Mouse (Mus musculus): ENCODE results near the gene Foxn3. TPM values are rescaled to one million over a fixed set of nuclear protein-coding genes. Genes with fewer than 3 reads are reported as not detected.

Foxn3 gene
- total RNA-seq, 2 experiments from 2014 or later = 26.7 to 164 TPM

- ATAC-seq (replicated peaks; ENCODE audit: poor library complexity, severe bottlenecking) = no peak
Measured at GRCm38 (mm10) chr12:99244264-99244663, 319.1 kb downstream of the Foxn3 start.

GRCm38 (mm10) chr12:99243316-99243715 lies 320.1 kb downstream of the Foxn3 start:
- no peak for ATAC-seq (replicated peaks; ENCODE audit: poor library complexity, severe bottlenecking)

GRCm38 (mm10) chr12:99240185-99240726 lies 323.1 kb downstream of the Foxn3 start:
- ATAC-seq (replicated peaks; ENCODE audit: poor library complexity, severe bottlenecking) = peak; percentile 31; the same call in 1 of the 2 replicates

GRCm38 (mm10) chr12:99239735-99240134 lies 323.6 kb downstream of the Foxn3 start:
- peak; percentile 61 for ATAC-seq (replicated peaks; ENCODE audit: poor library complexity, severe bottlenecking)

GRCm38 (mm10) chr12:99237497-99237896 lies 325.9 kb downstream of the Foxn3 start:
- no peak for ATAC-seq (replicated peaks; ENCODE audit: poor library complexity, severe bottlenecking)

- ATAC-seq (replicated peaks; ENCODE audit: poor library complexity, severe bottlenecking) = peak; percentile 63
Measured at GRCm38 (mm10) chr12:99234346-99234745, 329.0 kb downstream of the Foxn3 start.

GRCm38 (mm10) chr12:99233386-99233785 lies 330.0 kb downstream of the Foxn3 start:
- ATAC-seq (replicated peaks; ENCODE audit: poor library complexity, severe bottlenecking) = no peak

GRCm38 (mm10) chr12:99232478-99232877 lies 330.9 kb downstream of the Foxn3 start:
- peak; percentile 75 for ATAC-seq (replicated peaks; ENCODE audit: poor library complexity, severe bottlenecking)

- ATAC-seq (replicated peaks; ENCODE audit: poor library complexity, severe bottlenecking) = no peak
Measured at GRCm38 (mm10) chr12:99231321-99231720, 332.1 kb downstream of the Foxn3 start.

GRCm38 (mm10) chr12:99230783-99231048 lies 332.7 kb downstream of the Foxn3 start:
- ATAC-seq (replicated peaks; ENCODE audit: poor library complexity, severe bottlenecking) = no peak

GRCm38 (mm10) chr12:99229973-99230782 lies 333.2 kb downstream of the Foxn3 start:
- no peak for ATAC-seq (replicated peaks; ENCODE audit: poor library complexity, severe bottlenecking)

GRCm38 (mm10) chr12:99227313-99227952 lies 335.9 kb downstream of the Foxn3 start:
- peak; percentile 41 for ATAC-seq (replicated peaks; ENCODE audit: poor library complexity, severe bottlenecking)

- ATAC-seq (replicated peaks; ENCODE audit: poor library complexity, severe bottlenecking) = peak; percentile 95
Measured at GRCm38 (mm10) chr12:99224863-99225603, 338.3 kb downstream of the Foxn3 start.

GRCm38 (mm10) chr12:99221087-99221846 lies 342.1 kb downstream of the Foxn3 start:
- no peak for ATAC-seq (replicated peaks; ENCODE audit: poor library complexity, severe bottlenecking)

- ATAC-seq (replicated peaks; ENCODE audit: poor library complexity, severe bottlenecking) = no peak
Measured at GRCm38 (mm10) chr12:99220333-99220732, 343.0 kb downstream of the Foxn3 start.

GRCm38 (mm10) chr12:99219812-99220211 lies 343.6 kb downstream of the Foxn3 start:
- no peak for ATAC-seq (replicated peaks; ENCODE audit: poor library complexity, severe bottlenecking)

GRCm38 (mm10) chr12:99217145-99217698 lies 346.2 kb downstream of the Foxn3 start:
- no peak for ATAC-seq (replicated peaks; ENCODE audit: poor library complexity, severe bottlenecking)

- ATAC-seq (replicated peaks; ENCODE audit: poor library complexity, severe bottlenecking) = no peak
Measured at GRCm38 (mm10) chr12:99216341-99216761, 347.0 kb downstream of the Foxn3 start.

GRCm38 (mm10) chr12:99215521-99216255 lies 347.7 kb downstream of the Foxn3 start:
- no peak for ATAC-seq (replicated peaks; ENCODE audit: poor library complexity, severe bottlenecking)
